Mouse (Mus musculus) CD4-positive, CD25-positive, alpha-beta regulatory T cell, adult 2 months (primary cell): Measurements from ENCODE around the gene Dusp18.

Experiments
- DNase-seq: peaks from one replicate; pipeline ENCODE4 v3.0.0-alpha.2; 2012; ENCODE audit warnings: low read depth, low spot score

Dusp18 gene

GRCm38 (mm10) chr11:3894406-3895281 lies at the start of gene Dusp18, which contains the start of gene 4921536K21Rik:
Dusp18 (plus strand) TSS chr11:3895240.
4921536K21Rik (minus strand) TSS chr11:3895098.
- peak; percentile 93 for DNase-seq

- DNase-seq = no peak
These were observed 48.7 kb upstream of the Dusp18 start for GRCm38 (mm10) chr11:3846351-3846750.

- DNase-seq = no peak
These were observed 45.3 kb upstream of the Dusp18 start for GRCm38 (mm10) chr11:3849469-3850314.

GRCm38 (mm10) chr11:3850315-3850614 lies 44.8 kb upstream of the Dusp18 start:
- DNase-seq = no peak

GRCm38 (mm10) chr11:3850746-3851277 lies 44.2 kb upstream of the Dusp18 start:
- DNase-seq = no peak

- DNase-seq = no peak
These were observed 43.2 kb upstream of the Dusp18 start for GRCm38 (mm10) chr11:3851872-3852271.

GRCm38 (mm10) chr11:3853031-3853430 lies 42.0 kb upstream of the Dusp18 start:
- no peak for DNase-seq

GRCm38 (mm10) chr11:3853481-3854034 lies 41.5 kb upstream of the Dusp18 start:
- DNase-seq = no peak

GRCm38 (mm10) chr11:3854156-3854555 lies 40.9 kb upstream of the Dusp18 start:
- no peak for DNase-seq

- DNase-seq = no peak
These were observed 39.2 kb upstream of the Dusp18 start for GRCm38 (mm10) chr11:3855846-3856245.

- DNase-seq = no peak
These were observed 37.1 kb upstream of the Dusp18 start for GRCm38 (mm10) chr11:3857902-3858301.

- no peak for DNase-seq
These were observed 35.3 kb upstream of the Dusp18 start for GRCm38 (mm10) chr11:3859778-3860177.

- no peak for DNase-seq
These were observed 34.7 kb upstream of the Dusp18 start for GRCm38 (mm10) chr11:3860361-3860760.

GRCm38 (mm10) chr11:3862661-3863453 lies 32.2 kb upstream of the Dusp18 start:
- peak; percentile 1 for DNase-seq

- DNase-seq = peak; percentile 72
These were observed 31.5 kb upstream of the Dusp18 start, which contains the start of gene Osbp2 for GRCm38 (mm10) chr11:3863454-3864112. Osbp2 (minus strand) TSS chr11:3863903.

- DNase-seq = no peak
These were observed 30.7 kb upstream of the Dusp18 start for GRCm38 (mm10) chr11:3864343-3864742.

GRCm38 (mm10) chr11:3876419-3876818 lies 18.6 kb upstream of the Dusp18 start:
- DNase-seq = no peak

GRCm38 (mm10) chr11:3878660-3879059 lies 16.4 kb upstream of the Dusp18 start:
- DNase-seq = no peak

GRCm38 (mm10) chr11:3879836-3880235 lies 15.2 kb upstream of the Dusp18 start:
- DNase-seq = peak; percentile 84

- DNase-seq = no peak
These were observed 11.3 kb upstream of the Dusp18 start for GRCm38 (mm10) chr11:3883711-3884110.

GRCm38 (mm10) chr11:3887331-3887730 lies 7.7 kb upstream of the Dusp18 start:
- no peak for DNase-seq
